Mouse (Mus musculus): Measurements from ENCODE around the gene Hgfac. TPM values are rescaled to one million over a fixed set of nuclear protein-coding genes. Genes with fewer than 3 reads are reported as not detected.

Gene Hgfac
- total RNA-seq, 4 experiments from 2014 or later: 0.39 to 0.95 (median 0.66) TPM

DNA sequence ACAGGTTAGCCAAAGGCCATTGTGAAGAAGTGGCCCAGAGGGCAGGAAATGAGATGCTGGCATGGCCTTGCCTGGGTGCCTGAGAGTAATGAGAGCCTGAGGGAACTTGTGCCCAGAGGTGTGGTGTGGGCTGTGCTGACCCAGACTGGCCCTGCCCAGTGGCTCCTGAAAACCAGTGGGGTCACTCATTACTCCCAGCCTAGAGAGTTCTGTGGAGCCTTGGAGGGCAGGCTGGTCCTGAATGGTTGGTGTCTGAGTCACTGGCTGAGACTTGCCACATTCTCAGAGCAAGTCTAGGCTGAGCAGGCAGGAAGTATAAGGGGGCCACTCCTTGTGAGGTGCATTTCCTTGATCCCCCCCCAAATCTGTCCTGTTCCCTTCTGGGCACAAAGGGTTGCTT, 3.9 kb upstream of the Hgfac start:
- no peak for DNase-seq (ENCODE audit: low spot score in 2 of 2)

DNA sequence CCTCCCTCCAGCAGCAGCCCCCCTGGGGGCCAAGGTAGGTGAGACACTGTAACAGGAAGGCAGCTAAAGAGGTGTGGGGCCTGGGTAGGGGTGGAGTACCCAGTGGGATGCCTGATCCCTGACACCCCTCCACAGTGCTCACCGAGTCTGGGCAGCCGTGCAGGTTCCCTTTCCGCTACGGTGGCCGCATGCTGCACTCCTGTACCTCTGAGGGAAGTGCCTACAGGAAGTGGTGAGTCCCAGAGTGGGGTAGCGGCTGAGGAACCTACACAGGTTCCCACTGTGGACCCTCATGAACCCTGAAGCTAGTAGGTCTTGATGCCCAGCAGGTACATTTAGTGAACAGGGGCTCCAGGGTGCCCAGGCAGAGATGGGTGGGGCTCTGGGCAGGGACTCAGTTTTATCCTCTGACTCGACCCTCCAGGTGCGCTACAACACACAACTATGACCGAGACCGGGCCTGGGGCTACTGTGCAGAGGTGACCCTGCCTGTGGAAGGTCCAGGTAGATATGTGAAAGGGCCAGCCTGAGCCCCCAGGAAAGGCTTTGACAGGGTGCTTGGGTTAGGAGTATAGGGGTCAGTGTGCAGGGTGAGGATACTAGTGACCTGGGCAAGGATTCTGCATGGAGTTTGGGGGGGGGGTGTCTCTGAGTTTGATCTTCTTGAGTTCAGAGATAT, 1.3 kb downstream of the Hgfac start:
- DNase-seq (ENCODE audit: low spot score in 2 of 2): no peak

DNA sequence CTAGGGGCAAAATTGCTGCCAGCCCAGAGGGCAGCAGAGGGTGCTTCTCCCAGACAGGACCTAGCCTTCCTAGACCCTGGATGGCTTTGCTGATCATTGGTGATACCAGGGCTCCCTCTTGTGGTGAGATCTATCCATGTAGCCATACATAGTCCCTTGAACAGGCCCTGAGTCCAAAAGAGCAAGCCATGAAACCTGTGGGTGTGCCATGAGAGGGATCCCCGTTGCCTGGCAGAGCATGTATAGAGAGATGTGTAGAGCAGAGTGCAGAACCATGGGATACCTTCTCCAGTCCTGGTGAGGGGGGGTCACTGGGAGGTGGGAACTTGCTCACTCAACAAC, 1.8 kb downstream of the Hgfac start:
- DNase-seq (ENCODE audit: low spot score in 2 of 2): peak; percentile 34 to 54

DNA sequence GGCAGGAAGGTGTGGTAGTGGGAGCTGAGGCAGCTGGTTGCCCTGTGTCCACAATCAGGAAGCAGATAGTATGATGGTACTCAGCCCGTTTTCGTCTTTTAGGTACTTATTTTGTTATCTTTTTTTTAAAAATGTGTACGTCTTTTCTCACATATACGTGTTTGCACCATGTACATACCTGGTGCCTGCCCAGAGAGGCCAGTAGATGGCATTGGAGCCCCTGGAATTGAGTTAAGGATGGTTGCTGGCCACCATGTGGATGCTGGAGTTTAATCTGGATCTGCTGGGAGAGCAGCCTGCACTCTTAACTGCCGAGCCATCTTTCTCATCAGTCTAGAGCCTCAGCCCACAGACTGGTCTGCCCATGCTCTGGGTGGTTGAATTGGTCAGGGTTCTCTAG, 9.2 kb downstream of the Hgfac start:
- DNase-seq (ENCODE audit: low spot score in 2 of 2): no peak

DNA sequence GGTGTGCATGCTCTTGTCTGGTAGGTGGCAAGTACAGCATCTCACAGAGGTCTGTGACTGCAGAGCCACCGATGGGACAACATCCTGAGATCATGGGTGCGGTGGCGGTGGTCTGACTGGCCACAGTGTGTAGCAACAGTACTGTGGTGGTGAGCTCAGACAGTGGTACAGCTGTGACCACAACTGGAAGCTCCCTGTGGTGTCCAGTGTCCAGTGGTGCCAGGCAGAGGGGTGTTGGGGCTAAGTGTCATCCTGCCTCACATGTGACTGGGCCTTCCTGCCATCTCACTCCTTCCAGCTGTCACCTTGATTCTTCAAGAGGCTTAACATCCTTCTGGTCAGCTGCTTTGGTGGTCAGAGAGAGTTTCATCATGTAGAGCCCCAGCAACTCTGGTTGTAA, 13.3 kb downstream of the Hgfac start:
- DNase-seq (ENCODE audit: low spot score in 2 of 2): no peak

DNA sequence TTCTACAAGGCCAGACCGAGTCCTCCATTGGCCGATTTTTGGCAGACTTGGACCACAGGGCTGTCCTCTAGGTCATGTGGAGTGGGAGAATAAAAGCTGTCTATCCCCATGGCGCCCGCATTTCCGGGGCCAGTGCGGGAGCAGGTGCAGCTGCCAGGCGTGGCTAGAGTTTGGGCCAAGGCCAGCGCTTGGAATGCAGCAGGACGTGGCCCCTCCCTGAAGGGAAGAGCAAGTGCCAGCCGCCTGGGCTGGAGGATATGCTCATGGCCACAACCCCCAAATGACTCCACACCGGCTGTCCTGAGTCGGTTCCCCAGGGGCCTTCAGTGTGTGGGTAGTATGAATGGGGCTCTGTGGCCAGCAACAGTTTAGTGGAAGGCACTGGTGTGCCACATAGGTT, 13.8 kb downstream of the Hgfac start:
- peak in 1 of 2 experiments; percentile 42 for DNase-seq (ENCODE audit: low spot score in 2 of 2)

DNA sequence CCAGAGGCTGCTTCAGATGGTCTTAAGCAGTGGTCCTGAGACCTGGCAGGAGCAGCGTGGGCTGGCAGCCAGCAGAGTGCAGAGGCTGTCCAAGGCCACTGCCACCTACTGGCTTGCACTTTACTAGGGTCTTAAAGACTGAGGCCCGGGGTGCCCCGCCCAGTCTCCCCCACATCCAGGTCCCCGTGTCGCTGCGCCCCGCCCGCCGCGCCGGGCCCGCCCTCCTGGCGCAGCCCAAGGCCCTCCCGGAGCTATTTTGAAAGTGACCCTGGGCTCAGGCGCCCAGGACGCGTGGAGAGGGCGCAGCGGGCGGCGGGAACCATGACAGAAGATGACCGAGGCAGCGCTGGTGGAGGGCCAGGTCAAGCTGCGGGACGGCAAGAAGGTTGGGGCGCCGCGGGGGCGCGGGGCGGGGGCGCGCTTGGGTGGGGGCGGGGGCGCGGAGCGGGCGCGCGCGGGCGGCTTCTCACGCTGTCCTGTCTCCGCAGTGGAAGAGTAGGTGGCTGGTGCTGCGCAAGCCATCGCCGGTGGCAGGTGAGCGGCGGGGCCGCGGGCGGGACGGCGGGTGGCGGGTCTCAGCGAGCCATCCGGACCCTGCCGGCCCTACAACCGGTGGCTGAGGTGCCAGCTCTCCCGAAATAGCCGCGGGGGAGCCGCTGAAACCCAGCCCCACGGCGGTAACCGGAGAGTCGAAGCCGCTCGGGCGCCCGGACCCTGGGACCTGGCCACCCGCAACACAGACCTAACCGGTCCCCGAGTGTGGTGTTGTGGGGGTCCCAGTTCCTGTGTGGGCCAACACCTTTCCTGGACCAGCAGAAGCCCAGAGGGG, 15.5 kb downstream of the Hgfac start, which contains the start of gene Dok7:
Dok7 (plus strand) TSS at position 163 of the 829 bp plus-strand sequence.
- peak; percentile 33 to 76 for DNase-seq (ENCODE audit: low spot score in 2 of 2)

DNA sequence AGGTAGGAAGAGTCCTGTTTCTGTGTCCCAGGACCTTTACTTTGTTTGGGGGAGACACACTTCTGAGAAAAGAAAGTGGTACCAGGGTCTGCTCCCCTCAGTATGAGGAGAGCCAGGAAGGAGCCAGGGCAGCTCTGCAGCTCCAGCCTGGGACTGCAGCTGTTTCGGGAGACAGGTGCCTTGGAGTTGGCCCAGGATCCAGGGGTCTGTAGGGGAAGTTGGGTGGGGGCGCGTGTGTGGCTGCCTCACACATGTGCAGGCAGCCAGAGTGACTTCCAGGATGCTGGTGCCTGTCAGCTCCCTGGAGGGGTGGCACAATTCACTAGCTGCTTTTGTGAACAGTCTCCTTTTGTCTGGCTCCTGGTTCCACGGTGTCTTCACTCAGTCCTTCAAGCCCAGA, 16.3 kb downstream of the Hgfac start:
- DNase-seq (ENCODE audit: low spot score in 2 of 2): no peak

DNA sequence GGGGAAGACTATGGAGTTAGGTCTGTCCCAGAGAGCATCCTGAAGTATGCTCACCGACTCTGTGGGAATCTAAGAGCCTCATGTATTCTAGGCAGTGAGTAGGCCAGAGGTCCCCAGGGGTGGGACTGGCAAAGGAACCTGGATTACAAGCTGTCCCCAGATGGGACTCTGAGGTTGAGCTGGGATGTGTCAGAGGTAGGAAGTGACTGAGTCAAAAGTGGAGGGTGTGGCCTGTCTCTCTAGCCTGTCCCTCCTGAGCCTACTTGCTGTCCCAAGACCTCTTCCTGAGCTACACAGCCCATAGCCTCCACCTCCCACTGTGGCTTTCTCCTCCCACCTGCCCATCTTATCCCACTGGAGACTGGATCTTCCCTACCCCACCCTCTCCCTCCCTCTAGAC, 16.9 kb downstream of the Hgfac start:
- no peak for DNase-seq (ENCODE audit: low spot score in 2 of 2)

DNA sequence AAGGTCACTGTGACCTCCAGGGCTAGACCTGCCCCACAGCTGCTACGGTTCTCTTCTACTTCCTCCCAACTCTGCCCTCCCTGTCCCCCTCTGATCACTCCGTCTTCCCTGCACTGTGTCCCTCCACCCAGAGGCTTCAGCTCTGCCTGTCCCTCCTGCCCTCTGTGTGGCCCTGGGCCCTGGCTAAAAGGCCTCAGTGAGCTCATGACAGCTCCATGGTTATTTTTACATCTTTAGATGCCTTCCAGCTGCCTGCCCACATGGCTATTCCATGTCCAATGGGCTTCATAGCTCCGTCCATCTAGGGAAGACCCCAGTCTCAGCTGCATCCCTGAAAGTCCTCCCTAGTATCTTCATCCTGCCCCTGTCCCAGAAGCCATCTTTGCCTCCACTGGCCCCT, 18.8 kb downstream of the Hgfac start:
- DNase-seq (ENCODE audit: low spot score in 2 of 2): no peak

DNA sequence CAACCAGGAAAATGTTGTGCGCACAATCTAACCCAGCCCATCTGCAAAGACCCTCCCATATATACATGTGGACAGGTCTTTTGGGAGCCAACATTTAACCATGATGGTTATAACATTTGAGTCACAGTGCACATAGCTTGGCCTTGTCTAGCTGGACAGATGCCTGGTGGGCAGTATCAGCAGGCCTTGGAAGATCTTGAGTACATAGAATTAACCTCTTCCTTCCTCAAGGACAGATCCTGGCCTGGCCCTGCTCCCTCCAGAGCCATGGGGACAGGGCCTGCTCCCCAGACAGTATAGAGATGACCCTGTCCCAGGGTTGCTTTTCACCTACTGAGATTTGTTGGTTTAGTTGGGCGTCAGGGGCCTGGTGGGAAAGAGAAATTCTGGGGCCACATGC, 28.5 kb downstream of the Hgfac start:
- no peak for DNase-seq (ENCODE audit: low spot score in 2 of 2)

DNA sequence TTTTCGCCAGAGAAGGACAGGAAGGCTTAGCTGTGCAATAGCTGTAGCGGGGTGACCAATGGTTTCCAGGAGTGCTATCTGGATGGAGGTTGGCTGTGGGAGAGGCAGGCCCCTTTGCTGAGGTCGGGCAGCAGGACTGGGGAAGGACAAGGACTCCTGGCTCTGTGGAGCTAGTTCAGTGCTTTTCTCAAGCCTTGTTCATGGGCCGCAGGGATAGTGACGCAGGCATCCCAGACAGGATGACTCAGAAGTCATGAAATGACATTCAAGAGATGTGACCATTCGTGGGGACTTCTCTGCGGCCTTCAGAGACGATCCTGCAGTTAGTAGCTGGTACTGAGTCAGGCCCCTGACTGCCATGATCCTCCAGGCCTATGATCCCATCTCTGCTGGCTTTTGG, 29.0 kb downstream of the Hgfac start:
- DNase-seq (ENCODE audit: low spot score in 2 of 2): no peak

DNA sequence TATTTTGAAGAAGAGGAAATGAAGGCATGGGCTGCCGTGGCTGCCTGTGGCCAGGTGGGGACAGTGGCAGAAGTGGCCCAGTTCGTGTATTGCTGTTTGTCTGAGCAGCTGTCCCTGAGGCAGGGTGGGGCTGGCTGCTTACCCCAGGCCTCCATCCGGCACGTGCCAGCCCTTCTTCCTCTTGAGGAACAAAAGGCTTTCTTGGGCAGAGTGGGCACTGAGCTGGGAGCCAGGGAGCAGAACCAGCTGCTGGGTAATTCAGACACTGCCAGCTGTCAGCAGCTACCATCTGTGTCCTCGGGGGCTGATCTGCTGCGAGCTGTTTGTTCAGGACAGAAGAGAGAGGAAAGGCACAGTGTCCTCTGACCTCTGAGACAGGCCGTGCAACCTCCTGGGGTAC, 29.6 kb downstream of the Hgfac start:
- DNase-seq (ENCODE audit: low spot score in 2 of 2): peak in 1 of 2 experiments; percentile 54

DNA sequence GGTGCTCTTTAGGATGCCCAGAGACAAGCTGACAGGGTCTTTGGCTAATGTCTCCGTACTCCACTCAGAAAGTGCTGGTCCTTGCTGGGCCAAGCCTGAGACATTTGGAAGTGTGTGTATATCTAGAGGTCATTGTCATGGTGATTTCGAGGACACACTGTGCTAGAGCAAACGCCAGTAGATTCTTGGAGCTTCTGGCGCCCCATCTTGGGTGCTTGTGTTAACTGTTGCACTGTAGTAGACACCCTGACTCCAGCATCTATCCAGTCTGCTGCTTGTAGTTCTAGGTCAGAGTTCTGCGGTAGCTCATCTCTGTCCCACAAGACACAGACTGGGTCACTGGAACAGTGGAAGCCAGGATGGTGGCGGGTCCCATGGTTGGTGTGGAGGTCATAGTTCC, 30.5 kb downstream of the Hgfac start:
- DNase-seq (ENCODE audit: low spot score in 2 of 2): no peak

DNA sequence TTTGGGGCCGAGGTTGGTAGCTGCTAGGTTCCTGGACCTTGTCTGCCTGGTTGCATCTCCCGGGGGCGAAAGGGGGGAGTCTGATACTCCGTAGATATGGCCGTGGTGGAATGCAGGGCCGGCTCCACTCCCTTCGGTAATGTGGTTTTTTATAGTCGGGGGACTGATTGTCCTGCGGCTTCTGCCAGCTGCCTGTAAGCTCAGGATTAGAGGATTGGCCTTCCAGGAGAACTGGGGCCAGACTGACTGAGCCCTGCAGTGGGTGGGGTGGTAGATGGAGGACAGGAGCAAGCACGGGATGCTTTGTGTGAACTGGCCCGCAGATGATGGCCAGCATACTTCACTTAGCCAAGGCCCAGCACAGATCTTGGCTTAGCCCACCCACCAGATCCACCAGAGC, 31.9 kb downstream of the Hgfac start:
- DNase-seq (ENCODE audit: low spot score in 2 of 2): no peak

DNA sequence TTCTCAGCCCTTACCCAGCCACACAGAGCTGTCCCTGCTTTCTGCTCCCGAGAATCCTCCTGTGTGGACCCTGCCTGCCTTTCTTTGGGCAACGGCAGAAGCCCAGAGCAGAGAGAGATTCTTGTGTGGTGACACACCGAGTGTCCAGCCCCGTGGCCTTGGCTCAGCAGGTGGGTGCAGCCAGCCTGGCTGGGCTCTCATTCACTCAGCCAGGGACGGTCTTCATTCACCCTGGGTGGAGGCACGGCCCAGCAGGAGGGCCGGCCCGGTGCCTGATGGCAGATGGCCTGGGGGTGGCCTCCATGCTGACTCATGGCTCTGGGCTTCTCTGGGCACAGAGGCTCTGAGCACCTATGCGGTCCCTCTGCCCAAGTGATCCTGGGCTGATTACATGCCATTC, 32.7 kb downstream of the Hgfac start:
- DNase-seq (ENCODE audit: low spot score in 2 of 2): peak in 1 of 2 experiments; percentile 46

DNA sequence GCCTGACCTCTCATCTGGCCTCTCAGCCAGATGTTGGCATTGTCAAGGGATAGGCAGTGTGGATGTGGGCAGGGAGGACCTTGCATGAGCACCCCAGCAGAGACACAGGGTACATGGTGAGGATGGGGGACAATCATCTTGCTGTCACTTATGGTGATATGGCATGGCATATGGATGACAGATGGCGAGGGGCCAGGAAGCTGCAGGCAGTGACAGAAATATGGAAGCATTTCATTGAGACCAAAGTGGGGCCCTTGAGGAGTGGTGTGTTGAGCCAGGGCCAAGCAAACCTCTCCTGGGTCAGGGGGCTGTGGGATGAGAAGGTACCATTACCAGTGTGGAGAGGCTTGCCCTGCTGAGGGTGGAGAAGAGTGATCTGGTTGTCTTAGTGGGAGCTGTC, 35.1 kb downstream of the Hgfac start:
- no peak for DNase-seq (ENCODE audit: low spot score in 2 of 2)

DNA sequence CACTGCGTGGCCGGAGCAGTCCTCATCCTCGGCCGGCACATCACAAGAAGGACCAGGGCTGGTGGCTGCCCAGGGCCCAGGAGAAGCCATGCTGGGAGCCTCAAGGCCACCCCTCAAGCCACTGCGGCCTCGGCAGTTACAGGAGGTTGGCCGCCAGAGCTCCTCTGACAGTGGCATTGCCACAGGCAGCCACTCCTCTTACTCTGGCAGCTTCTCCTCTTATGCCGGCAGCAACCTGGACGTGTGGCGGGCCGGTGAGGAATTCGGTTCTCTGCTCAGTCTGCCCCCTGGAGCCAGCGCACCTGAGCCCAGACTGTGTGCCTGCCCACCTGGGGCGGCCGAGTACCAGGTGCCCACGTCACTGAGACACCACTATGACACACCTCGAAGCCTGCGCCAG, 37.8 kb downstream of the Hgfac start:
- no peak for DNase-seq (ENCODE audit: low spot score in 2 of 2)

DNA sequence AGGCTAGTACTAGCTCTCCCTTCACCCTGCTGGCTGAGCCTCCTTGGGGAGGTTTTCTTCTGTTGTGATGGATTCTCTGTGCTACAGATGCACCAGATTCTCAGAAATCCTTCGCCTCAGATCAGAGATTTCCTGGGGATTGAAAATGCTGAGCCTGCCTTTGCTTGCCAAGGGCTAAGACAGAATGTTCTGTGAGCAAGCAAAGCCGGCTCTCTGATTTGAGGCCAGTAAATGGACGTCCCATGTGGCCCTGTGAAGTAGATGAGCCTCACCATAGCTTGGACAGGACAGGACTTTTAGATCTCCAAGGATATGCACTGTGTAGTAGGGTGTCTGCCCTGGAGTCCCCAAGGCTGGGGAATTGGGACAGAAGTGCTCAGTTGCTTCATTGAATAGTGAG, 43.6 kb downstream of the Hgfac start:
- no peak for DNase-seq (ENCODE audit: low spot score in 2 of 2)

DNA sequence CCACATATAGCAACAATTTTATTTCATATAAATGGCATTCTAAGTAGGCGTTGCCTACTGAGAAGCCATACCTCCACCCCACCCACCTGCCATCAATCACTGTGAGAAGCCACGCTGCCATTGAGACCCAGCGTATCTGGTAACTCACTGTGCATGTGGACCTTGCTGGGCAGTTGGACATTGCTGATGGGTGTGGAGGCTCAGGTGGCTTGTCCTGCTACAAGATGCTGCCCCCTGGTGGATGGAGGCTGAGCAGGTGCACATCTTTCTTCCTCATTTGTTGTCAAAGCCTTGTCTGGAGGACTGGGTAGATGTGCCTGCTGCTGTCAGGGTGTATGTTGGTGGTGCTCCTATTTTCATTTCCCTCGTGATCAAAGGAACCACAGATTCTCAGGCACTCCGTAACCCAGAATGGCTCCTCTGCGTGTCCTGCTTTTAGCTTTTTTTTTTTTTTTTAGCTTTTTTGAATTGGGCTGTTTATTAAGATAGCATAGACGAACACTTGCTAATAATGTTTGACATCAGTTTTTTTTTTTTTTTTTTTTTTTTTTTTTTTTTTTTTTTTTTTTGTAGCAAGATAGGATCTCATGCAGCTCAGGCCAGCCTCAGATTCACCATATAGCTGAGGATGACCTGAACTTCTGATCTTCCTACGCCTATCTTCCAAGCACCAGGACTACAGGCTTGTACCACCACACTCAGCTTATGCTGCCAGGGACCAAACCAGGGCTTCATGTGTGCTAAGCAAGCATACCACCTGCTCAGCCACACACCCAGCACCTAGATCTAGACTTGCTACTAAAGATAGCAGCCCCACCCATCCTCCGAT, 47.7 kb downstream of the Hgfac start:
- peak; percentile 46 to 57 for DNase-seq (ENCODE audit: low spot score in 2 of 2)

DNA sequence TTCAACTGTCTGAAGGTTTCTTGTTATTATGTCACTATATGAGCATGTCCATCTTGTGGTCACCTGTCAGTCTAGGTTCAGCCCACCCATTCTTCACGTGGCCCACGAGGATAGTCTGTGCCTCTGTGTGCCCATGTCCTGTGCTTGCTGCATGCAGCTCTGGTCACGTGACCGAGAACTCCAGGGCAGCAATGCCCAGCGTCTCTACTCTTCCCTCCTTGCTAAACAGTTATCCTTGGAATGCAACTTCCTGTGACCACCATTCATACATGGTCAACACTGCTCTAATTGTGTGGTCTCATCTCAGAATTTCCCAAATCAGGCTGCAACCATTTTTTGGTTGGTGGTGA, 48.3 kb downstream of the Hgfac start:
- DNase-seq (ENCODE audit: low spot score in 2 of 2): no peak

DNA sequence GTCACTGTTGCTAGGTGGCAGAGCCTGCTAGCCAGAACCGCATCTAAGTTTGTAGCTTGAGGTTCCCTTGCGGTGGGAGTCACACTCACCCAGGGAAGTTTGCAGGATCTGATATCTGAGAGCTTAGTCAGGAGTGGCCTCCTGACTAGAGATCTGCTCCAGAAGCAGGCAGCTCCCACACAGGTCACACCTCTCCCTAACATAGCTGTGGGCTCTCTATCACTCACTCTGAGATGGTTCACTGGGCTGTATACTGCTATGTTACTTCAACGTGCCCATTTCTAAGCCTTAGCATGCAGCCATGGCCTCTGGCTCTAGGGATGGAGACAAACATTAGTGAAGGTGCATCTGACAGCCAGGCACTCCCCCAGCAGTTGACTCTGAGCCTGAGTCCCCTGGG, 50.3 kb downstream of the Hgfac start:
- no peak for DNase-seq (ENCODE audit: low spot score in 2 of 2)
